Mouse (Mus musculus) liver, embryonic 14.5 days (tissue): ENCODE measurements around the gene Serinc4.

Experiments used
- CTCF ChIP-seq: IDR thresholded peaks from 2 replicates; pipeline ENCODE4 v1.5.1; 2016; ENCODE audit warnings: antibody characterized with exemption, low read depth, control low read depth
- EP300 ChIP-seq: IDR thresholded peaks from 2 replicates; pipeline ENCODE4 v1.6.1; 2016; ENCODE audit warnings: antibody characterized with exemption, low read depth

DNA sequence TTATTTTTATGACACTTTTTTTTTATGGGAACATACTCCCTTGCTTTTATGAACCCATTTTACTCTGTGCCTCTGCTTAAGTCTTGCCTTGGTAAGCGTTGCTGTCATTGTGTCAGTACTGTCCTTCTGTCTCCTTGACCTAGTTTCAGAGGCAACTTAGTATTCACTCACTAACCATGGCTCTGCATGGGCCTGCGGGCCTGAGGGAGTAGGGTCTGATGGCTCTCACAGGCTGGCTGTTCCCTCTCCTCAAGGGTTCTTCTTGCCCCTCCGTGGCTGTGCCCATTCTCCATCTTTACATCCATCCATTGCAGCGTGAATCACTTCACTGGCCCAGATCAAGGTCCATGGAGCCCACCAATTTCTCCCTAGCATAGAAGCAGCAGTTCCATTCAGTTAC is 10.1 kb downstream of the Serinc4 start:
- TF ChIP-seq CTCF (no peak), EP300 (no peak)
